Mouse (Mus musculus): ENCODE measurements at regions not wholly inside any gene's neighbourhood (a gene's known extent, or its start where the extent isn't known, plus 50 kb on each side); places are given as distances from the start of the nearest gene placed in this dataset.

DNA sequence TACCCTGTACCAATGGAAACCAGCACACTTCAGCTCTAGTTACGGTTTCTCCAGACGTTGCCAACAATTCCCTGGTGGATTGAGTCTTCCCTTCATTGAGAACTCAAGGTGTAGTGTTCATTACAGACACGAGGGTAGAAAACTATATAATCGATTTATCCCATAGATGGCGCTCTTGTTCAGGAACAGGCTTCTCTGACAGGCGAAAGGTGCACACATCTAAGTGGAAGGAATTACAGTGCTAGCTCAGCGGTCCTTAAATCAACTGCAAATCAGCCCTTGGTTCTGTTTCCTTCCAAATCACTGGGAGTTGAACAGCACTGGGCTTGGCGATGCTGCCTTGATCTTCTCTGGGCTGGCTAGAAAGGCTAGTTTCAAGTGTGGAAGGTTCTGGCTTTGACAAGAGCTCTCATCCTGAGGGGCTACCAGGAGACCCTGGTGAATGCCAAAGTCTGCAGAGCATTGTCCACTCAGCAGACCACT lies 161.1 kb downstream of the March11 start:
- in situ Hi-C loops (cut with MseI, MboI), result loop anchor here in 1 of 2 experiments (25.0 kb wide), 1 partner anchor 717 kb away; no protein-coding TSS in a partner anchor

DNA sequence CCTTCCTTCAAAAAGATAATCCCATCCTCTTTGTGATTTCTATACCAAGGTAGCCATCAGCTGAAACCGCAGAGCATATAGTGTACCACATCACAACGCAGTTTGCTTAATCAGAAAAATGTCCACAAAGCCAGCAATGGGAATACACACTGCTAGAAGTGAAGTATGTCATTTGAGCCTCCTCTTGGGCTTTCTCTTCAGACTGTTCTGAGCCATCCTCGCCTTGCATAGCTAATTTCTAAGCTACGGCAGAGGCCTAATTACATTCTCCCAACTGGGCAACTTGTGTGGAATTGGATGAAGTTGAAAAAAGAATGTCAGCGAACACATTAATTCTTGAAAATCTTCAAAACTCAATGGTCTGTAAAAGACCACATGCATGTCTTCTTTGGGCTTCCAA lies 178.5 kb downstream of the March11 start:
- in situ Hi-C loops (cut with MseI, MboI), result no loop called here

Measured in mouse trophoblast stem cell (cell line).